Mouse (Mus musculus): ENCODE measurements around the gene Ugt1a6a. TPM values are rescaled to one million over a fixed set of nuclear protein-coding genes. Genes with fewer than 3 reads are reported as not detected.
A peak's percentile ranks its signal among the peaks of the same experiment; 100 is the strongest.
"Not testable (repeated sequence)": the region's sequence is repeated elsewhere in the genome, so short reads cannot be mapped to it uniquely, and the experiment has no call there.

The Ugt1a6a gene
- polyA plus RNA-seq (2011; ENCODE audit: insufficient read length, low read depth, missing spikeins), result 16.4 and 20.8 TPM in 2 replicates

DNA sequence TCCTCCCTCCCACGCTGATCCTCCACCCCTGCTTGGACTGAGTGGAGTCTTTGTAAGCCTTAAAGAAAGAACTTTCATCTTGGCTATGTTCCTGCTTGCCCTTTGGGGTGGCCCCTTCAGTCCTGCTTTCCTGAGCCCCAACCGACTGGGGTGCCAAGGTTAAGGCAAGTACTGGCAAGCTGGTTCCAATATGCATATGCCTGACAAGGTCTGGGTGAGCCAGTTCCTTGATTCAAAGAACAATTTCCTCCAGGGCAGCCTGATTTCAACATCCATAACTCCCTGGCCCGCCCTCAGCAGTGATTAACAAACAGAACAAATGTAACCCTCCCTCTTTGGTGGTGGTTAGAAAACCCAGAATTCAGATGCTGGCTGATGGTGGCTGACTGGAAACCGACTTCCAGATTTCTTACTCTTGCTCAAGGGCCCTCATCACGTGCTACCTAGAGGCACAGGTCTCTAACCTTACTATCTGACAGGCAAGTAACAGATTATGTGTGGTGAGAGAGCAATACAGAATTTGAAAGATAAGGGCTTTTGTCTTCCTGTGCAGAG is at the start of gene Ugt1a6a:
Gene Ugt1a6a (plus strand): TSS at position 353 of the 555 bp plus-strand sequence.
- peak within 1 kb of the TSS; percentile 76 for H3K27ac ChIP-seq (ENCODE audit: insufficient read depth, low read length)
- H3K4me1 ChIP-seq (ENCODE audit: control insufficient read depth, insufficient read depth, low read length); H3K4me3 ChIP-seq (ENCODE audit: insufficient read depth, low read length): not testable (repeated sequence)

DNA sequence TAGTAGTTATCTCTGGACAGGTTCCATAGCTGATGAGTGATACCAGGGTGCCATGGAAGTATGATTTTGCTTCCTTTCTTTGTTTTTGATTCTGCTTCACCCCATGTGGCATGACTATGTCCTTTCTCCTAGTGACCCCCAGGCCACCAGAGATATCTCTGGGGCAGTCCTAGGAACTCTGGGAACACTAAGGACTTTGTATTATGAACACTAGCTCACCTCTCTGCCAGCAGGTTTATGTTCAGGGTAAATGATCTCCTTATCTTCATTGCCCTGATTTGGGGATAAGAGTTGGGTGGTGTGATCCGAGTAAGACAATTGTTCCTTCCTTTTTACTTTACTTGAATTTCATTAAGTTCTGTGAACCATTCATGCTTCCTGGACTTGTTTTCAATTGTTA is 48.5 kb upstream of the Ugt1a6a start:
- no peak overlapping the region for H3K27ac ChIP-seq (ENCODE audit: insufficient read depth, low read length)
- no peaks in the 10 kb centered on the region for H3K4me1 ChIP-seq (ENCODE audit: control insufficient read depth, insufficient read depth, low read length)
- no peak for TF ChIP-seq CTCF (IDR thresholded peaks at IDR 0.05; ENCODE audit: borderline replicate concordance, insufficient read depth, low read length)
- no peak for TF ChIP-seq POLR2A (IDR thresholded peaks at IDR 0.05; ENCODE audit: low read depth, low read length)
- H3K4me3 ChIP-seq (ENCODE audit: insufficient read depth, low read length), result no peak overlapping the region

DNA sequence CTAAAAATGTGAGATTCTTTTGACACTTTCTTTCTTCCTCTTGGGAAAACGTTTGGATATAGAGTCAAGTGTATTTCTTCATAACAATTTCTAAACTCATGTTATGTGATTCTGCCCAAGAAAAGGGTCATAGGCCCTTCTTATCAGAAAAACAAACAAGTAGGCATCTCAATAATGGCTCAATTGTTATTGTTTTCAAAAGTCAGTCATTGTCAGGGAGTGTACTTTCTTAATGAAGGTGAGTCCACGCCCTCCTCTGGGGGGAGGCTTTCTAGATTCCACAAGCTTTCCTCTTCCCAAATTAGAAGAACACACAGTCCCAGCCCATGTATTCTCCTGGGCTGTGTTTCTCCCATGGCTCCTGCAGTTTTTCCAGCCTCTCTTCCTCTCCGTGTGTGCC is 47.1 kb upstream of the Ugt1a6a start, which contains the start of gene Ugt1a8:
Gene Ugt1a8 (plus strand): TSS at position 301 of the 400 bp plus-strand sequence.
- Histone ChIP-seq H3K4me3 (ENCODE audit: insufficient read depth, low read length) (no peak within 1 kb of the TSS), H3K27ac (ENCODE audit: insufficient read depth, low read length) (no peak within 1 kb of the TSS), H3K4me1 (ENCODE audit: control insufficient read depth, insufficient read depth, low read length) (no peaks in the 10 kb centered on the region)
- TF ChIP-seq CTCF (IDR thresholded peaks at IDR 0.05; ENCODE audit: borderline replicate concordance, insufficient read depth, low read length), result no peak
- TF ChIP-seq POLR2A (IDR thresholded peaks at IDR 0.05; ENCODE audit: low read depth, low read length), result no peak

DNA sequence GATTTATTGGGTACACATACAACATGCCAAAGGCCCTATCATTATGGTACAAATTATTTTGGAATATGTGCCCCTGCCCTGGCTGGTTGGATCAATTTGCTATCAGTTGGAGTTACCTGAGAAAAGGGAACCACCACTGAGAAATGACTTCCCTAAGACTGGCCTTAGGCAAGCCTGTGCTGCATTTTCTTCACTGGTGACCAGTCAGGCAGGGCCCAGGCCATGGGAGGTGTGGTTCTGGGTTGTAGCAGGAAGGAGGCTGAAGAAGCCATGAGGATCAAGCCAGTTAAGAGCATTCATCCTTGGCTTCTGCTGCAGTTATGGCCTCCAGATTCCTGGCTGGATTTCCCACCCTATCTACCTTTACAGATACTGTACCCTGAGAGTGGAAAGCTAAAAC is 42.3 kb upstream of the Ugt1a6a start:
- H3K4me1 ChIP-seq (ENCODE audit: control insufficient read depth, insufficient read depth, low read length), result no peaks in the 10 kb centered on the region
- TF ChIP-seq POLR2A (IDR thresholded peaks at IDR 0.05; ENCODE audit: low read depth, low read length) (no peak), CTCF (IDR thresholded peaks at IDR 0.05; ENCODE audit: borderline replicate concordance, insufficient read depth, low read length) (no peak)
- H3K4me3 ChIP-seq (ENCODE audit: insufficient read depth, low read length), result no peak overlapping the region
- H3K27ac ChIP-seq (ENCODE audit: insufficient read depth, low read length), result no peak overlapping the region

DNA sequence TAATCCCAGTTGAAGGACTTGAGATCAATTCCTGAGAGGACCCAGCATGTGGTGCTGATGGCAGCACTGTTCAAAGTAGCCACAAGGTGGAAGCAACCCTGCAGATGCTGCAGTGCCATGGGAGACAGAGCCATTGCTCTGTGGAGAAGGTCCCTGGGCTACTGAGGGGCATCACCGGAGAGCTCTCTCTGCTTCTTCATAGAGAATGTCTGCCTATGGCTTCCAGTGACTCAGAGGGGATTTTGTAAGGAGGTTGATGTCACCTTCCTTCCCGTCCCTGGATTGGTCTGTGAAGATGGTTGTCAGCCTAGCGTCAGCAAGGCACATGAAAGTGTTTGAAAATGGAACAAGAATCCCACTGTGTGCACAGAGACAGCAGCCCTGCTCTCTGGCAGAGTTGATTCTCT is 40.3 kb upstream of the Ugt1a6a start:
- peak; percentile 33; the same call in 1 of the 2 replicates for TF ChIP-seq CTCF (IDR thresholded peaks at IDR 0.05; ENCODE audit: borderline replicate concordance, insufficient read depth, low read length)
- peak overlapping the region; percentile 87 for H3K27ac ChIP-seq (ENCODE audit: insufficient read depth, low read length)
- H3K4me3 ChIP-seq (ENCODE audit: insufficient read depth, low read length); H3K4me1 ChIP-seq (ENCODE audit: control insufficient read depth, insufficient read depth, low read length): not testable (repeated sequence)

DNA sequence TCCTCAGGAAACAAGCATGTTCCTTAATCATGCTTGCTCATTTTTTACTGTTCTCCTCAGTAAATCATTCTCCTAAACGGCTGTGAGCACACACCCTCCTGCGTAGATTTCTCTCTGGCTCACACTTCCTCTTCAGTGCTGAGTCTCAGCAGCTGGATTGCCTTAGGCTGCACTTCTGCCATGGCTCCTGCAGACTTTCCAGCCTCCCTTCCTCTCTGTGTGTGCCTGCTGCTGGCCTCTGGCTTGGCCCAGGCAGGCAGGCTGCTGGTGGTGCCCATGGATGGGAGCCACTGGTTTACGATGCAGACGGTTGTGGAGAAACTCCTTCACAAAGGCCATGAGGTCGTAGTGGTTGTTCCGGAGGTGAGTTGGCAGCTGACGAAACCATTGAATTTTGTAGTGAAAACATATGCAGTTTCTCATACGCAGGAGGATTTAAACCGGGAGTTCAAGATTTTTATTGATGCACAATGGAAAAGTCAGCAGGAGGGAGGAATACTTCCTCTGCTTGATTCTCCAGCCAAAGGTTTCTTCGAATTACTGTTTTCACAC is 39.6 kb upstream of the Ugt1a6a start, which contains the start of gene Ugt1a7c:
Gene Ugt1a7c (plus strand): TSS at position 122 of the 552 bp plus-strand sequence.
- TF ChIP-seq POLR2A (IDR thresholded peaks at IDR 0.05; ENCODE audit: low read depth, low read length) (peak; percentile 39; the same call in 1 of the 2 replicates), CTCF (IDR thresholded peaks at IDR 0.05; ENCODE audit: borderline replicate concordance, insufficient read depth, low read length) (no peak)
- Histone ChIP-seq H3K4me3 (ENCODE audit: insufficient read depth, low read length) (no peak within 1 kb of the TSS), H3K27ac (ENCODE audit: insufficient read depth, low read length) (peak within 1 kb of the TSS; percentile 87), H3K4me1 (ENCODE audit: control insufficient read depth, insufficient read depth, low read length) (no peaks in the 10 kb centered on the region)

DNA sequence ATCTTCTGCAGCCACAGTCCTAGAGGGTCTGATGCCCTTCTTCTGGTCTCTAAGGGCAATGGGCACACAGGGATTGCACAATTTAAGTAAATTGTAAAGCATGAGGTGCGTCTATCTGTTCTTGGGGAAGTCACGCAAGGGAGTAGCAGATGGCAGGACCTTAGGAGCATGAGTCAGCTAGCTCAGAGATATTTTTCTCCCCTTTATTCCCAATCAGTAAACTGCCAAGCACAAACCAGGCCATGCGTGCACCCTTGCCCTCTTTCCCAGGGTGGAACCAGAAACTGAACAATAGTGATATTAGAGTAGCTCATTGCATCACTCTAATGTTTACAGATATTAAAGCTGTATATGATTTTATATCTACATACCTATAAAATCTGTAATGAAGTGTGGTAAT is 36.1 kb upstream of the Ugt1a6a start:
- not testable (repeated sequence) for H3K4me3 ChIP-seq (ENCODE audit: insufficient read depth, low read length)

DNA sequence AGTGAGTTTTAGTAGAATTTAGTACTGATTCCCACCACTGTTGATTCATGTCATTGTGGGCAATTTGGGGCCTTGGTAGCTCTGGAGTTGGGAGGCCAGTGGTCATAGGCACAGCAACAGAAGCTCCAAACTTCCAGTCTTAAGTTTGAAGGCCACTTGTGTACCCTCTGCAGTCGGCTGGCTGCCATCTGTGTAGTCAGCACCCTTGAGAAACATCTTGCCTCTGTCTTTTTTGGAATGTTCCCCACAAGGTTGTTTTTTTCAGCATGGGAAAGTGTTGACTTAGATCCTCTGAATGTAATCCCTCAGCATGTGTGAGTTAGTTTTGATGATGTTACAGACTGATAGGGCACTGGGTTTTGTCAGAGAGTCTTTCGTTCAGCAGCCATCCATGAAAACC is 34.9 kb upstream of the Ugt1a6a start:
- H3K4me3 ChIP-seq (ENCODE audit: insufficient read depth, low read length), result not testable (repeated sequence)

More for the DNA sequence above, 36.1 kb upstream of the Ugt1a6a start:
- H3K27ac ChIP-seq (ENCODE audit: insufficient read depth, low read length); H3K4me1 ChIP-seq (ENCODE audit: control insufficient read depth, insufficient read depth, low read length): not testable (repeated sequence)

DNA sequence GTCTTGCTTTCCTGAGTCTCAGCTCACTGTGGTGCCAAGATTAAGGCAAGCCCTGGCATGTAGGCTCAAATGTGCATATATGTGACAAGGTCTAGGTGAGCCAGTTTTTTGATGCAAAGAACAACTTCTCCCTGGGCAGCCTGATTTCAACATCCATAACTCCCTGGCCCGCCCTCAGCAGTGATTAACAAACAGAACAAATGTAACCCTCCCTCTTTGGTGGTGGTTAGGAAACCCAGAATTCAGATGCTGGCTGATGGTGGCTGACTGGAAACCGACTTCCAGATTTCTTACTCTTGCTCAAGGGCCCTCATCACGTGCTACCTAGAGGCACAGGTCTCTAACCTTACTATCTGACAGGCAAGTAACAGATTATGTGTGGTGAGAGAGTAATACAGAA is 31.6 kb upstream of the Ugt1a6a start, which contains the start of gene Ugt1a6b:
Gene Ugt1a6b (plus strand): TSS at position 234 of the 400 bp plus-strand sequence.
- H3K27ac ChIP-seq (ENCODE audit: insufficient read depth, low read length), result peak within 1 kb of the TSS; percentile 40; the same call in 1 of the 2 replicates
- H3K4me1 ChIP-seq (ENCODE audit: control insufficient read depth, insufficient read depth, low read length); H3K4me3 ChIP-seq (ENCODE audit: insufficient read depth, low read length): not testable (repeated sequence)

More for the DNA sequence above, 34.9 kb upstream of the Ugt1a6a start:
- H3K27ac ChIP-seq (ENCODE audit: insufficient read depth, low read length); H3K4me1 ChIP-seq (ENCODE audit: control insufficient read depth, insufficient read depth, low read length): not testable (repeated sequence)

DNA sequence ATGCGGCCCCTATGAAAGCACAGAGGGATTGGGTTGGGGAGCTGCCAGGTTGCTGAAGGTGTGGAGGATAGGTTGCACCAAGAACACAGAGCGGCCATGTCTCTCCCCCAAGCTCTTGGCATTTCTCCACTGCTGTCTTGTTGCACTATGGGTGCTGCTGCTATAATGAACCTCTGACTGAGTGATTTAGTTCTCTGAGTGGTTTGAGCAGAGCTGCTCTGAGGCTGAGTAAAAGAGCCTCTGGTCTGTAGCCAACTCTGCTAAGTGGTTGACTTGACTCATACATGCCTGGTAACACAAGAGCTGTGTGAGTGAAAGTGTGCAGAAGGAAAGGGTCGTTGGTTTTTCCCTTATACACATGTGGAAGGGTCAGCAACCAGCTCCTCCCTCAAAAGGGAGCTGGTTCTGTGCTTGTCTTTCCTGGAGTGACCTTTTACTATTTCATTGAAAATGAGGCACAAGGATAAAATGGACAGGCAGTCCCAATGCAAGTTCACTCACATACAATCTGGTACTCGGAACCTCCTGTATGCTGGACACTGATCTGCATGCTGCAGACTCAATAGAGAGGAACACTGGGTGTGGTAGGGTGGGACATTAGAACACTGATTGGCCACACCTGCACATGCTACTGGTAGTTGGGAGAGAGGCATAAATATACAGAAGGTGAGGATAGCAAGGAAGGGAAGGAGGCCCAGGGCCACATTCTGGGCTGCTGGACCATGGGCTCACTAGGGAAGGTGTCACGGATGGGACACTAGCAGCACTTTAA is 30.7 kb upstream of the Ugt1a6a start:
- peak overlapping the region; percentile 40; the same call in 1 of the 2 replicates for H3K27ac ChIP-seq (ENCODE audit: insufficient read depth, low read length)
- not testable (repeated sequence) for H3K4me1 ChIP-seq (ENCODE audit: control insufficient read depth, insufficient read depth, low read length); H3K4me3 ChIP-seq (ENCODE audit: insufficient read depth, low read length)
